Mouse (Mus musculus) cerebellum, postnatal 25 days (tissue): ENCODE results near the gene Uchl5.

Source experiments
- DNase-seq, 2 experiments: peaks; one replicate each; pipeline ENCODE4 v3.0.0; 2021; ENCODE audit warnings: mixed read lengths in 2 of 2

Gene Uchl5

DNA sequence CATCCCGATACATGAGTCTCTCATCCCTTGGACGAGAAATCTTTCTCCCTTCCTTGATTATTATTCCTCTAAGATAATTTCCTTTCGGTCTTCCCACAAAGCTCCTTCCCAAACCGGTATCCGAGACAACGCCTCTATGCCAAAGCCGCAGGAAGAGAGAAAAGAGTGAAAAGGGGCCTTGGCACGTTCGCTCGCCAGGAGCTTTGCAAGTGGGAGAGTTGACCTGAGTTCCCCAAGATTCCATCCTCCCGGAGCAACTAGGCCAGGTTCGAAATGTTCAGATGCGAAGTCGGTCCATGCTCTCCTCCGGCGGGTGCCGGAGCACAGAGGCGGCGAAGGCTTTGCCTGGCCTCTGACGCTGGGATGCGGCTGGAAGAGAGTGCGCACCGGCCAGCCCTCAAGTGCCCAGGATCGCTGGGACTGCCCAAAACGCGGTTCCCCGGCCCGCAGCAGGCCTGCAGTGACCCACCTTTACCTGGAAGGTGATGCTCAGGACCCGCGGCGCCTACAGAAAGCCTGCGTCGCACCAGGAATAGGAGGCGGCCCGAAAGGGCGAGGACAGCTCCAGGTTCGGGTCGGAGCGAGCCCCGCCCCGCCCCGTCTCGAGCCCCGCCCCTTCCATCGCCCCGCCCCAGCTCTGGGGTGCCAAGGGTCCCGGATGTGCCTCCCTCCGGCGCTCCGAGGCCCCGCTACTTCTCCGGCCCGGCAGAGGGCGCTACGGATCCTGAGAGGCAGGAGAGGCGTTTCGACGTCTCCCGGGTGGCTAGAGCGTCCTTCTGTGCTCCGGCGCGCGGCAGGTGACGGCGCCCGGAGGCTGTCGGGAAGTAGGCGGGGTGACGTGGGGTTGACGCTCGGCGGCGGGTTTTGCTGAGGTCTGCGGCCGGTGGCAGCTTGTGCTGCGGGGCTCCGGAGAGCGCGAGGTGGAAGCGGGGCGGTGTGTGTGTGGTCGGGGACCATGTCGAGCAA, at the start of gene Uchl5, which contains the start of gene Trove2:
Gene Uchl5 (plus strand): TSS at position 827 of the 966 bp plus-strand sequence.
Gene Trove2 (minus strand): TSS at position 623 of the 966 bp plus-strand sequence.
- peak; percentile 99 to 100 for DNase-seq

DNA sequence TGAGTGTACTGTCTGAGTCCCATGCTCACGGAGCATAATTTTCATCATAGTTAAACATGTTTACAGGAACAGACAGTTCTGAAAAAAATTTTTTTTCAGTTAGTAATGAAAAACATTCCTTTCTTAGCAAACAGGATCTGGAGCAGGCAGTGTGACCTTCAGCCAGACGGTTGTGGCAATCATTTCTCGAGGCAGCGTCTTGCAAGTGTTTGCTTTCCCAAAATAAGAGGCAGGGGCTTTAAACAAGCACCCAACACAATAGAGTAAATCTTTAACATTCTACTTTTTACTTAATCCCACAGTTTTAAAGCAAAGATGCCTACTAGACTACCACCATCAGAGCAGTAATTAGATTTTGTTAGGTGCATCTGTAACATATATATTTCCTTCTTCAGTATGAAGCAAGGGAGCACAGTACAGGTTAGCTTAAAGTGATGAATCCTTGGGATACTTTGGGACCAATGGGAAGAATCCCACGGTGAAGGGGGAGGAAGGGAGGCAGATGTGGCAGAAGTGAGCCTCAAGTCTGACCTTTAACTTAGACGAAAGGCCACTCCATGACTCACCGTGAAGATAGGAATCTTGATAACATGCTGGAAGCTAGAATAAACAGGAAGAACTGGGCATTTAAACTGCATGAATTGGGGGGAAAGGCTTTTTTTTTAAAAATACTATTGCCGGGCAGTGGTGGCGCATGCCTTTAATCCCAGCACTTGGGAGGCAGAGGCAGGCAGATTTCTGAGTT, 49.2 kb upstream of the Uchl5 start:
- DNase-seq = no peak

DNA sequence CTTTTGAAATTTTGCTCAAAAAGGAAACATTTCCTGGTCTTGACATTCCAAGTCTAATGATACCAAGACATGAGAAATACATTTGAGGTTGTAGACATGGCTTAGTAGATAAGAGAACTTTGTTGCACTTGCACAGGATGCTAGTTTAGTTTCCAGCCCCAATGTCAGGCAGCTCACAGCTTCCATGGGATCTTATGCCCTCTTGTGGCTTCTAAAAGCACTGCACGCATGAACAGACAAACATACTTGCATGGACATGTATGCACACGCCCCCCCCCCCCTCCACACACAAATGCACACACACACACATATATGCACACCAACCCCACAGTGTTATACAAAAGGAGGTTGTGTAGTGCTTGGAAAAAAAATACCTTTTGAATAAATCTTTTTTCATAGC, 46.2 kb upstream of the Uchl5 start:
- no peak for DNase-seq

DNA sequence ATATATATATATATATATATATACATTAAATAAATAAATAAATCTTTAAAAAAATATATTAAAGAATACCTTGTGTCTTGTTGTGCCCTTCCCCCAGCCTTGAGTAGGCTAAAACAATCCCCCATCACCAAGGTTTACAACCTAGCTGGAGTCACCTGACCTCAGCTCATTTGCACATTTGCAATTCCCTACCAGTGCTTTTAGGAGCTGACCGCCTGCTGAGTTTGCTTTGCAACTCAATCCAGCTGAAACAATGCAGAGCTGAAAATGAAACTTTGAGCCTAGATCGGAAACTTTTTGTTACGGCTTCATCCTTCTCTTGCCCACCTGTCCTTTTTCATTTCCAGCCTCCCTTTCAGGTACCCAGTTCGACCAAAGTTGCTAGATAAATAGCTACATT, 45.4 kb upstream of the Uchl5 start:
- DNase-seq = no peak

DNA sequence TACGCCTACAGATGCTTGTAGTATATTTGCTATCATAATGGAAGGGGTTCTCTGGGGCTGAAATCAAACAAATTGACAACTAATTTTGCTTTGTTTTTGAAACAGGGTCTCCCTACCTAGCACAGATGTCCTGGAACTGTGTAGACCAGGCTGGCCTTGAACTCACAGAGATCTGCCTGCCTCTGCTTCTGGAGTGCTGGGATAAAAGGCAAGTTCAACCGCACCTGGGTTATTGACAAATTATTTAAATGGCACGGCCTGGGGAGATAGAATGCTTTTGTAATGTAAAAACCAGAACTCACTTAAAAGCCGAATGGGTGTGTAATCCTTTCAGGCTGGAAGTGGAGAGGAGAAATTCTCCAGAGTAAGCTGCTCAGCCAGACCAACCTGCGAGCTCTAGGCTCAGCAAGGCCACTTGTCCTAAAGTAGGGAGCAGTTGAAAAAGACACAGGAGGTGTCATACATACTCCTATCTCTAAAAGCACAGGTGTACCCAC, 43.1 kb upstream of the Uchl5 start:
- no peak for DNase-seq

DNA sequence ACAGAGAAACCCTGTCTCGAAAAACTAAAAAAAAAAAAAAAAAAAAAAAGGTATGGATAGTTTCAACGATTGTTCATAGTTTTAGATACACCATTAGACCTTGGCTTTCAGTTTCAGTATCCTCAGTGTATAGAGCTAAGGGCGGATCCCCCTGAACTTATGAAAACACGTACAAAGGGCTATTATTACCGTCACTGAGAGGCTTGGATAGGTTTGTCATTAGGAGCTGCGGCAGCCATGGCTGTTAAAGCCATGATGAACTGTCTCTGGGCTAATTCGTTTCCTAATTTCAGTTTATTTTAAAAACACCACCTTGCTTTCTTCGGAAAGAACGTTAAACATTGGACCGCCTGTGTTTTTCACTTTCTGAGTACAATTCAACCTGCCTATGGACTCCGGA, 38.3 kb upstream of the Uchl5 start:
- peak in 1 of 2 experiments; percentile 15 for DNase-seq

DNA sequence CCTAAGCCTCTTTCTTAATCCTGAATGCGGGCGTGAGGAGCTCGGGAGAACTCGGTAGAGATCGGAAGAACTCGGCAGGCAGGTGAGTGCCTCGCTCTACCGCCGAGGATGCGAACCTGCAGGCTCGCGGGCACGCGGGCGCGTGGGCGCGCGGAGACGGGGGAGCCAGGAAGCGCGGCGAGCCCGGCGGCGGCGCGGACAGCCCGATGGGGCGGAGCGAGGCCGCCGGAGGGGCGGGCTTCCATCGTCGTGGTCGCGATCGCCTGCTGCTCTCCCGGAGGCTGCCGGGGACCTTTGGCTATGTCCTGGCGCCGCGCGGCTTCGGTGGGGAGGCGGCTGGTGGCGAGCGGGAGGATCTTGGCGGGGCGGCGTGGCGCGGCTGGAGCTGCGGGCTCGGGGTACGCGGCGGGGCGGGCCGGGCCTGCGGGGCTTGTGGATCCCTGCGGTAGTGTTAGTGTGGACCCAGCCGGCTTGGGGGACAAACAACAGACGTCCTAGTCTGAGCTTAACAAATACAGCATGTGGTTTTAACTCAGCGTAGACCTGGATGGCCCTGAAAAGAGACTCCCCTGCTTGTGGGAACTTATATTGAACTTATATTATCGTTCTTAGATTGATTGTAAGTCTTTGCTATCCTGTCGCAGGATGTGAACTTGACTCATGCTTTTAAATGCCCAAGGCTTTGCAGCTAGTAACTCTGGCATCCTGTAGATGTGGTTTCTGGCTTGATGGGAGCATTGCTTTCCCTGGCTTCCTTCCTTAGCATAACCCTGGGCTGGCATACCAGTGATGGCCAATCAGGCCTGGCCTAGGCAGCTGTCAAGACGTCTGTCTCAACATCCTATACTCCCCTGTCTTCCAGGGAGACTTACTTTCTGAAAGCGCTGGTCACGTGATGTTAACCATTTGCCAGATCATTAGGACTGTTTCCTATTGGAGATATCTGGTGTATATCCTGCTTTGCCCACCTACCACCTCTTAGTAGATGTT, 37.4 kb upstream of the Uchl5 start:
- peak; percentile 97 to 99 for DNase-seq

DNA sequence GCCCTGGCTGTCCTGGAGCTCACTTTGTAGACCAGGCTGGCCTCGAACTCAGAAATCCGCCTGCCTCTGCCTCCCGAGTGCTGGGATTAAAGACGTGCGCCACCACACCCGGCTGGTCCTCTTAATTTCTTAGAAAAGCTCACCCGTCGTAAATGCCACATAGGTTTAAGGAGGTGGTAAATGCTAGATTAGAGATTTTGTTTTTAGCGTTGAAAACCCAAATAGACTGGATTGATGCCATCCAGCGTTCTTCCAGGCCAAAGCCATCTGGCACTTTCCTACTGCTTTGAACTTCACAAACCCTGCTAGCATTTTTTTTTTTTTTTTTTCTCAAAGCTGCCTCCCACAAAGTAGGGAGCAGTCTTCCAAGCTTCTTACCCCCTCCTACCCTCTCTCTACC, 36.5 kb upstream of the Uchl5 start:
- DNase-seq = peak; percentile 25 to 46

DNA sequence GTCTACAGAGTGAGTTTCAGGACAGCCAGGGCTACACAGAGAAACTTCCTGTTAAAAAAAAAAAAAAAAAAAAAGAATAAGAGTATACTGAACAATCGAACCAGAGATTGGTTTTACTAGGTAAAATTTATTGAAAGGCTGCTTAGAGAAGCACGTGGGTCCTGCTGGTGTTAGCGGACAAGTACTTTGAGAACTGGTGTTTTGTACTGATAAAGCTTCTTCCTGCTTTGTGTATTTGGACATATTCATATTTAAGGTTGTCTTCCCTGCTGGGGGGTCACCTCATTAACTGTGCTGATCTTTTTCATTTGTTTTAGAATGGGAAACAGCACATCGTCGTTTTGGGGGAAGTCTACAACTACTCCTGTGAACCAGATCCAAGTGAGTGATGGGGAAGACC, 35.7 kb upstream of the Uchl5 start:
- DNase-seq = no peak

DNA sequence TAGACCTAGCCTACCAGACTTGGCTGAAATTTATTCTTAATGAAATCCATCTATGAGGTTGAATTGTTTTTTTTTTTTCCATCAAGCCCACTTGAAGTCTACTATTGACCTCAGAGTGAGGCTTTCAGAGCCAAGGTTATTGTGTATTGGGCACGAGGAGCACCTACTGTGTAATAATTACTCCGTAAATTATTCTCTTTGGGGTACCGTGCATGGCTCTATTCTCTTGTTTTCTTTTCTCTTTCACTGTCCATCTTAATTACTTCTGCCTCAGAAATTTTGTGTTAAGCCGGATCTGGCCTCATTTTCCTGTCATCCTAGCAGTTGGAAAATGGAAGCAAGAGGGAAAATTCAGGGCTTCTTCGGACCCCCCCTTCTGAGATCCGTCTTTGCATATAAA, 34.9 kb upstream of the Uchl5 start:
- DNase-seq = no peak

DNA sequence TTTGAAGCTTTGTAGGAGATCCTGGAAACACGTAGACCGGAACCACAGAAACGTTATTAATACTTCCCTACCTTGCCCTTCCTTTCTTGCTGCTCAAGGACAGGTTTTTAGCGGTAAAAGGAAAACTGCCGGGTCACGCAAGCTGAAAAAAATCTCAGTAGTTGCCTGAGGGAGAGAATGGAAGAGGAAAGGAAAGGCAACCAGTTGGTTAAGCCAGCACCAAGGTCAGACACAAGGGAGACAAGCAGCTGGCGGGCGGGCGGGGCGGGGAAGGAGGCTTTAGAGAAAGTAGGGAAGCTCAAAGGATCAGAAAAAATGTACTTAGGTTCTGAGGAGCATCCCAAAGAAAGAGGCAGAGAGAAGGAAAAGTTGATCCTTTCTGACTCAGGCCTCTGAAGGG, 31.2 kb upstream of the Uchl5 start:
- no peak for DNase-seq

DNA sequence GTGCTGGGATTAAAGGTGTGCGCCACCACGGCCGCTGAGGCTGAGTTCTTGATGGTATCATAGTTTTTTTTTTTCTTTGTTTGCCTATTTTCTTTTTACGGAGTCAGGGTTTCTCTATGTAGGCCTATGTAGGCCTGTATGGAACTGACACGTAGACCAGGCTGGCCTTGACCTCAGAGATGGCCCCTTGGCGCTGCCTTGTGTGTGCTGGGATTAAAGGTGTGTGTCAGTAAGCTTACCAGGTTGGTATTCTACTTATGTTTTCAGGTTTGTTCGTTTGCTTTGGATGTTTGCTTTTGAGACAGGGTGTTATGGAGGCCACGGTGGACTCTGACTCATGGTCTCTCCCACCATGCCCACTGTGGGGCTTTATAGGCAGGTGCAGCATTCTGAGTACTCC, 14.9 kb upstream of the Uchl5 start:
- no peak for DNase-seq

DNA sequence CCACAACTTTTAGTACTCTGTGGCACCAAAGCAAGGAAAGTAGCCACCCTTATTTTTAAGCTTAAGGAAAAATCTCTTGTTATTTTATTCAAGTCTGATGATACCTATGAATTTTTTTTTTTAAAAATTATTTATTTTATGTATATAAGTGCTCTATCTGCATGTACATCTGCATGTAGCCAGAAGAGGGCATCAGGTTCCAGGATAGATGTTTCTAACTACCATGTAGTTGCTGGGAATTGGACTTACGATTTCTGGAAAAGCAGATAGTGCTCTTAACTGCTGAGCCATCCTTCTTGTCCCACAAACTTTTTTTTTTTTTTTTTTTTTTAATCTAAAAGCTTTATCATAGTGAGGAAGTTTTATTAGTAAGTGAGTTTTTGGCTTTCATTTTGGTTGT, 12.6 kb upstream of the Uchl5 start:
- DNase-seq = no peak

DNA sequence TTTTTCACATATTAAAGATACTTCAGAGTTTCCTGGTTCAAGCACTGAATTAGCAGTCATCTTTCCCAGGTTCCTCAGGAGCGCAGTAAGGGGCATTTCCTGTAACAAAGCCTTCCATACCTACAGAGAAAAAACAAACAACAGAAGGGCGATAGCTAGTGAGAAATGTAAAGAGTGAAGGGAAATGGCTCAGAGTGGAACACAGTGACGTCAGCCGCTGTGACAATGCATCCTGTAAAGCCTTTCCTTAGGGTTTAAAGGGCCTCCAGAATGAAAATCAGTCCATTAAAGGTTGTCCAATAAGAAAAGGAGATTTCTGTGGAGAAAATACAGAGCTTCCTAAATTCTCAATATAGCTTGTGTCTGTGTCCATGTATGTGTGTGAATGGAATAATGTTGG, 11.3 kb upstream of the Uchl5 start:
- no peak for DNase-seq

DNA sequence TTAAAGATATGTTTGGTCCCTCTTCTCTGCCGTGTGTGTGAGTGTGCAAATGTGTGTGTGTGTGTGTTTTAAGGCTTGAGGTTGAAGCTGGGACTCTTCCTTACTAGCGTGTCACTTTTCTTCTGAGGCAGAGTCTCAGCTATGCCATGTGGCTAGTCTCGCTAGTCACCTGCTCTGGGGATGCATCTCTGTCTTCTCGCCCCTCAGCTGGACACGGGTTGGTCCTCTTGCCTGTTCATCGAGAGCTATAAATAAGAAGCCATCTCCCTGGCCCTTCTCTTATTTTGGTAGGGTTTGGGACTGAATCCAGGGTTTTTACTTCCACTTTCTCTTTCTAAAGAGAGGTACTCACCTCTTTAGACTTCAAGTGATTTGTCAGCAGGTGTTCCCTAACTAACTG, 10.8 kb upstream of the Uchl5 start:
- no peak for DNase-seq

DNA sequence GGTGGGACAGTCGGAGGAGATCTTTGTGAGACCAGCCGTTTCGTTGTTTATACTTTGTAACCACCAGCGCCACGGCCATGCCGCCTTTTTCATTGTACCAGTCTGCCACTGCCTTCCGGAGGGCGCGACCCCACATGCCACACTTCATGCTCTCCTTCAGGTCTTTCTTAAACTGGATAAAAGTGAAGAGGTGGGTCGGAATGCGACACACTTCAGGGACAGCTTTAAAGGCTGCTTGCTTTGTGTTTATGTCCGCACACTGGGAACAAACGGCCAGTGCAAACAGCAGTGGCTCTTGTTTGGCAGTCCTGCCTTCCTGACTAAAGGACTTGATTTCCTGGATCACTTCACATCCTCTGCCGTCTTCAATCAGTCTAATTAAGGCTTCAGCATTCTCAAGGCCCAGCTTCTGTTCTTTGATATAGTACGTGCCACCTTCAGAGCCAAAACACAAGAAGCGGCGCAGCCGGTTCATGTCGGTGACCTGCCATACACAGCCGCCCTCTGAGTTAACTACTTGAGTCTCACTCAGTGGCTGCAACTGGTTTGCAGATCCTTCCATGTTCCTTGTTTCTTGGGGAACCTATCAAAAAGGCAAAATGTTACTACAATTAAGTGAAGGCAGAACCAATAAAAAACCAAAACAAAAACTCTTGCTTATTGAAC, 6.5 kb upstream of the Uchl5 start:
- no peak for DNase-seq

DNA sequence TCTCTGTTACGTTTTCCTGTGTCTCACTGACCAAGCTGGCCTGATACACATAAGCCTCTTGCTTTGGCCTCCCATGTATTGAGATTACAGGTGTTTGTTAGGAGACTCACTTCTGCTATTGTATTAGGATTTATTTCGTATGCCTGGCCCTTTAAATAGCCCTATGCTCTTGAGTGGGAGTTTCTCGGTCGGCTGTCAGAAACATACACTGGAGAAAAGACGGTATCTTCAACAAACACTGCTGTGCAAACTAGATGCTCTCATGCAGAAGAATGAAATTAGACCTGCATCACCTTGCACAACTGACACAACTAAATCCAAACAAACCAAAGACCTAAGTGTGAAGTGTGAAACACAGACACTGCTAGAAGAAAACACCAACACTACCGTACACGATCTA, 4.0 kb upstream of the Uchl5 start:
- no peak for DNase-seq

DNA sequence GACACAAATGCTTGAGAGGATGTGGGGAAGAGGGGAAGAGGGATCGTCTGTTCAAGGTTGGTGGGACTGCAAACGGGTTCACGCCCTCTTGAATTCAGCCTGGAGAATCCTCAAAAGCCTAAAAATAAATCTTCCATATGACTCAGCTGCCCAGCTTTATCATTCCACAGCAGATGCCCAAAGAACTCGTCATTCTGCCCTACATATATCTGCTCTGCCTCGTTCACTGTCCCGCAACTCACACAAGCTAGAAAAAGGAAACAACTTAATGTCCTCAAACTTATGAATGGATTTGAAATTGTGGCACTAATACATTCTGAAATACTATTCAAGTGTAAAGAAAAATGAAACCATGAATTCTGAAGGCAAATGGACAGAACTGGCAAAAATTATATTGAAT, 3.2 kb upstream of the Uchl5 start:
- DNase-seq = no peak

DNA sequence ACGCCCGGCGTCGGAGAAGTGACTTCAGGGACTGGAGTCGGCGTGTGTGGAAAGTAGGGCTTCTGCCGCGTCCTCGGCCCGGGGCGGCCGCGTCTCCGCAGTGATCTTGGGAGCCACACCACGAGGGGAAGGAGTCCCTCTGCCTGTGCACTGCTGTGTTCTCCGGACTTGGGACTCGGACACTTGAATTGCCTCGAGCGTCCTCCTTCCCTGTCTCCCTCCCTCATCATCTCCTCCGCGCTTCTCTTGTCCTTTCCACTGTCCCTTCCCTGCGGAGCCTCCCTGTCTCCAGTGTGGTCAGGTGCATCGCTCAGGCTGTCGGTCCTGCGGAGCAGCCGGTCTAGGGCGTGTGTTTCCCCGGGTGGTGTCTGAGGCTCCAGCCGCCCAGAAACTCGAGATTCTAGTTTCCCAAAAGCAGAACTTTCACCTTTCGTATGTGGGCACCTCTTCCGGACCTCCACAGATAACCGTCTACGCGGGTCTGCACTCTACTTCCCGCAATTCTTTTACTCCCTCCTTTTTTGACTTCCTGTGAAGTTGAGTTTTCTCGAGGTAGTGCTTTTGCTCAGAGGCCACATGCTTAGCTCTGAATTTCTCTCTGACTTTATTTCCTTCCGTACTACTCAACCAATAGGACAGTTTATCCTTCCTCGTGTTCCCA, 616 bp downstream of the Uchl5 start:
- no peak for DNase-seq

DNA sequence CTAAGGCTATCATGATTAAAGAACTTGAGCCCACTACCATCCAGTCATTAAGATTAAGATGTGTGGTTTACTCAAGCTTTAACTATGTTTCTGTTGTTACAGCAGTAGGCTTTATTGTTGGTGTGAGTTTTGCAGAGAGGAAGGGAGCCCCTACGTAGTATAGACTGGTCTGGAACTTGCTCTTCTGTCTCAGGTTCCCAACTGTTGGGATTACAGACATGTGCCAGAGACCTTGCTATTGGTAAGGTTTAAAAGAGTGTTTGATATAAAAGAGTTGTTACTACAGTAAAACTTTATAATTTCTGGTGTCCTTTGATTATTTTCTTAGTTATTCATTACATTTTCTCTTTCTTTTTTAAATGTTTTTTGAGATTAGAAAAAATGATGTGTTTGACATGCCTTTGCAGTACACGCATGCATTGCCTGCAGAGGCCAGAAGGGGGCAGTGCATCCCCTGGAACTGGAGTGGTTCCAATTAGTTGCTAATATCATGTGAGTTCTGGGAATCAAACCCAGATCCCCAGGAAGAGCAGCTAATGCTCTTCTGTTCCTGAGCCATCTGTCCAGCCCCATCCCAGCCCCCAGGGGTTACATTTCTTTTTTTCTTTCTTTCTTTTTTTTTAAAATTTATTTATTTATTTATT, 11.6 kb downstream of the Uchl5 start:
- DNase-seq = peak; percentile 13 to 41

DNA sequence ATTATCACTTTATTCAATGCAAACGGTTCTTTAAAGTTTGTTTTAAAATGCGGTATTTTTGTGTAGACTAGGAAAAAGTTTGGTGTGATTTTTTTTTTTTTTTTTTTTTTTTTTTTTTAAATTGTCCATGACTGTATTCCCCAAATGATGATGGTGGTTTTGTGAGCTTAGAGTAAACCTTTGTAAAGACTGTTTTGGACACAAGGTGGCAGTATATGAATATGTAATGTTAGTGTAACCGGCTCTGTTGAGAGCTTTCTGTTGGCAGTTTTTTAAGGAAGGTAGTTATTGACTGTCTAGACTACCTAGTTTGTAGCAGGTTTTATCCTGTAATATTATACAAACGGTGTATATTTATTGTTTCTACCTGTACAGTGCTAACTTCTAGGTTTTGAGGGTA, 26.5 kb downstream of the Uchl5 start:
- peak in 1 of 2 experiments; percentile 22 for DNase-seq
